Mouse (Mus musculus): Measurements from ENCODE around the gene Scn7a.
A peak's percentile ranks its signal among the peaks of the same experiment; 100 is the strongest.

Gene Scn7a

DNA sequence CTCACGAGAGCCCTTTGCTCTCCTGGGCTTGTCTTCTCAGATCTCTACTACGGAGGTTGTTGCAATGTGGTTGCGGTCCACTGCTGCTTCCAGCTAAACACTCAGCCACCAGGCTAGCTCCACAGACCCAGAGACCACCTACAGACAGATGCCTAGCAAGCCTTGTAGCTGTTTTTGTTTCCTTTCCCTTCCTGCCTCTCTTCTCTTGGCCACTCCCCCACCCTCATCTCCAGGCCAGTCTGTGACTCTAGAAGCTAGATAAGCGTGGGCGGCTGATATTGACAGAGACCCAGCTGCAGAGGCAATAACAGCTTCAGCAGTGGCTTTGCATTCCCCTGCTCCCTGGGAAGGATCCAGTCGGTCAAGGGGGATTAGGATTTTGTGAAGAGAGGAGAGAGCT lies at the start of gene Scn7a:
Gene Scn7a (minus strand): TSS at position 150 of the 400 bp plus-strand sequence.
- DNase-seq (ENCODE audit: low spot score in 2 of 2): no peak

DNA sequence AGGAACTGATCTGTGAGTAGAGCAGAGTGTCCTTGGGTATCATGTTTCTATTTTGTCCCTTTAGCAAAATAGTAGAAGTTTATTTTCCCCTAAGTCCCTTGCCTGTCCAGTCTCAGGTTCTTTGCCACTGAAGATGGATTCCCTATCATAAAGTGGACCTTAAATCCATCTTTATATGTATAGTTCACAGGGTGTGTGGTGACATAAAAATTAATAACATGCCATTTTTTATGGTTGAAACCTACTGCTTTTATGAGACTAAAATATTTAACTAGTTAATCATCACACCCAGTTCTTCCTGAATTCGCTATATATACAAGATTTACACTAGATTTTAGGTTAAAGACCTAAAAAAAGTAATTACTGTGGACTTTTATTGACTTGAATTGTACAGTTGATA lies 43.0 kb upstream of the Scn7a start:
- DNase-seq (ENCODE audit: low spot score in 2 of 2): no peak

DNA sequence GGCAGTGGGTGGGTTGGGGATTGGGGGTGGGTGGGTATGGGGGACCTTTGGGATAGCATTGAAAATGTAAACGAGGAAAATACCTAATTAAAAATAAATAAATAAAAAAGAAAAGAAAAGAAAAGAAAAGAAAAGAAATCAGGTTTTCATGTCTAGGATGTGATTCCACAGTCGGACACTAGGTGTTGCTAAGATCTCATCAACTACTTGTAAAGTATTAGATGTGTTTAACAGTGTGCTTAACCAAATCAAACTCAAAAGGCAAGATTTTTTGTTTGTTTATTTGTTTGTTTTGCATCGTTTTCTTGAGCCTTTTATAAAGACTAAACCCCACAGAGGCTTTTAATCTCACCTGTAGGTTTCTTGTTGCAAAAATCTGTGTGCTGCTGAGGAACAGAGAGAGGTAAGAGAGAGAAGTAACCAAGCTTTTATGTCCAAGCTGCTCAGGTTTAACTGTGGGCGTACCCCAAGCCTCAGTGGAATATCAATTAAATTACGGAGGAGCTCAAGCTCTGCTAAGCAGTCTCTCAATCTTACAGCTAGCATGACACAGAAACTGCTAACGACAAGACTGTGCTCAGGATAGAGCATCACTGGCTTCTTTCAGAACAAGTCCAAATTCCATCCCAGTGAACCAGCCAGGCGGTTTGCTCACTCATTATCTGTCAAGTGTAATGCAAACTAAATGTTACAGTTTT lies 35.3 kb upstream of the Scn7a start:
- DNase-seq (ENCODE audit: low spot score in 2 of 2): no peak

DNA sequence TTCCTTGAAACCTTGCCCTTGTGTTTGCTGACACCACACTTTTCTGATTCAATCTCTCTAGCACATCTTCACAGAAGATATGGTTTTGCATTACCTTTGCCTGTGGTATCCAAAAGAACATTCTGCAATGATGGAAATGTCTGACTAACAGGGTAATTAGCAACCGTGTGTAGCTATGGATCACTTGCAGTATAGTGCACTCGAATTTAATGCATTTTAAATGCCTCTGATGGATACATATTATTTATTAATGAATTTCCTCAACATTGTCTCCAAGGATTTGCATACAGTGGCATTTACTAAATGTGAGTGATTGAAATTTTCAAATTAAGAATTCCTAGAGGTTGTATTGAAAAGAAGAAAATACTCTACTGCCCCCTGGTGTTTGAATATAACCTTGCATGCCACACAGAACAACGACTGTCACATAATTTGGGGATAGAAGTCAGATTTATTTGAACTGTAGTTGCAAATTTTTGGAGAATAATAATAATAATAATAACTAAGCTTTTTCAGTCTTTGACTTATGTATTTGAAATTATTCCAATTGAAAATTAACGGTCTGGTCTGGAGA lies 15.0 kb upstream of the Scn7a start:
- DNase-seq (ENCODE audit: low spot score in 2 of 2): no peak

DNA sequence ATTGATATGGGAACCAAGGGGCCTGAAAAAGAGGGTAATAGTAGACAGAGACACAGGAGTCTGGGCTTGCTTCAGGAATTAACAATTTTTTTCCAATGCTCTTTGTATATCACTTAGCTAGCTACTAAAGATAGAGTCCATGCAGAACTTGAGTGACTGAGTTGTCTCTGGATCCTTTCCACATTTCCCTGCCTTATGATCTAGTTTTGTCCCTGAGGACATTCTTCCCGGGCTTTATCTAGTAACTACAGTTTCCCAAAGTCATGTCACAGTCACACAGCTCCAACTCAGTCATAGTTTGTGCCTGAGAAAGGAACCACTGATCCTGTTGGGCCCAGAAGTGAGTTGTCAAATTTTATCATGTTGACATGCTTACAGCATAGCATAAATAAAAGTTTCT lies 12.8 kb upstream of the Scn7a start:
- DNase-seq (ENCODE audit: low spot score in 2 of 2): no peak

DNA sequence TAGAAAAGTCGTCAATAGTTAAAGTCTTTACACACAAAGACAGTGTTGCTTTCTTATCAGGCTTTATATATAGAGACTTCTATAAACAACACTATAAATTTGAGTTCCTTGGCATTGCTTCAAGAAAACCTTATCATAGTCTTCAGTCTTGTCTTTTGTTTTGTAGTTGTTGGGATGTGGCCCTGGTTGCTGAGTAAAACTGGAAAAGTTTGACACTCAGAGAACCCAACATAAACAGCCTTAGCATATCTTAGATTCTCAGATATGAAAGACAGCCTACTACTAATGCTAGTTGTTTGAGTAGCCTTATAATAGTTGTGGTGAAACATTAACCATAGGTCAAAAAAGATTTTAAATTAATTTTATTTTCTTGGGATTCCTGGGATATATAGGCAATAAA lies 6.9 kb upstream of the Scn7a start:
- no peak for DNase-seq (ENCODE audit: low spot score in 2 of 2)

DNA sequence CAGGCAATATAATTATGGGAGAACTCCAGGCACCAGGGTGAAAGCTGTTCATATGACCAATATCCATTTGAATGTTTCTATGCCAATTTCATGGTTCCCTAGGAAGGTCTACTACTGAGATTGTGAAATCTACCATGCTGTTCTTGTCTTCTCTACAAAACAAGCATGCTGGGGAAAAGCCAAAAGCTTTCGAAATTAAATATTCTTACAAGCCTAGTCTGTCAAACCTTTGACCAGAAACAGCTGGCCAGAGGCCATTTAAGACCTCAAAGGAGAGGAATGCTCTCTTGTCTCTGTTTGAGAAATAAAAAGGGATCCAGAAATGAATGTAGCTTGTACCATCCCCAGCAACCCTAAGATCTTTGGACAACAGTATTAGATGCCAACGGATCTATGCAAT lies 3.8 kb downstream of the Scn7a start:
- DNase-seq (ENCODE audit: low spot score in 2 of 2): peak in 1 of 2 experiments; percentile 2

DNA sequence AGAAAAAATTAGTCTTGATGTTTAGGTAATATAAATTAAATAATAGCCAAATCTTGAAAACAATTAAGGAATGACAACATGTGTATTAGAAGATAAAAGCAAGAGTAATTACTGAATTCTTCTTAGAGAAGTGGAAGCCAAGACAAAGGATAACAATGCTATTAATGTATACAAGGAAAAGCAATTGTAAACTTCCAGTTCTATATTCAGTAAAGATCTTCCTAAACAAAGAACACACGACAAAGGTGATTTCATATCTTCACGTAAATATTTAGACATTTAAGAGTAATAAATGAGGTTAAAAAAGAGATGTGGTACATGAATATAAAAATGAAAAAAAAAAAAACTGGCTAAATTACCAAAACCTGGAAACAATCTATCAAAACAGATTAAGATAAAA lies 16.7 kb downstream of the Scn7a start:
- no peak for DNase-seq (ENCODE audit: low spot score in 2 of 2)

DNA sequence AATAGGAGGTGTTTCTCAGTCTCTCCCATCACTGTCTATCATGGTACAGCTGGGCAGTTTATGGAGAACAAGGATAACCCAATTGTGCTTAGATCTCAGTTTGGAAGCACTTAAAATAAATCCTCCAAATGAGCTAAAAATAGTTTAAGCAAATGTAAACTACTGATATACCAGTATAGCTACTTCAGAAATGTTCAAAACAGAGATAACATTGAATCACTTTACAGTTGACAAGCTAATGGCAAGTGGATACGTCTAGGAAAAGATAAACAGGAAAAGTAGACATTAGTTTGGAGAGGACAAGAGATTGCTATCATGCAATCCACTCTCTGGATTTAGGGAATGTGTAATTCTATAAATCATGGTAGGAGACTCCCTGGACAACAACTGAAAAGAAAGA lies 19.5 kb downstream of the Scn7a start:
- no peak for DNase-seq (ENCODE audit: low spot score in 2 of 2)

DNA sequence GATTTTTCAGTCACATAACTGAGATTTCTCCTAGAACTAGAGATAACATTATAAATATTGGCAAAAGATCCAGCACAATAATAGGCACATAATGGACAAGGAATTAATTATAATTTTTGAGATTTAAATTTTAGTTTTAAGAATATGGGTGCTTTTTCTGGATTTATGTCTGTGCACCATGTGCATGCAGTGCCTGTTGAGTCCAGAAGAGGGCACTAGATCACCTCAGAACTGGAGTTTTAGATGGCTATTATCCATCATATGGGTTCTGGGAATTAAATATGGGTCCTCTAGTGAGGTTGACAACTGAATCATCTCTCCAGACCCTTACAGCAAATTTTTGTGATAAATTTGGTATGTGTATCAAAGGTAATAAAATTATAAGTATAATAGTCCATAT lies 21.8 kb downstream of the Scn7a start:
- DNase-seq (ENCODE audit: low spot score in 2 of 2): no peak

DNA sequence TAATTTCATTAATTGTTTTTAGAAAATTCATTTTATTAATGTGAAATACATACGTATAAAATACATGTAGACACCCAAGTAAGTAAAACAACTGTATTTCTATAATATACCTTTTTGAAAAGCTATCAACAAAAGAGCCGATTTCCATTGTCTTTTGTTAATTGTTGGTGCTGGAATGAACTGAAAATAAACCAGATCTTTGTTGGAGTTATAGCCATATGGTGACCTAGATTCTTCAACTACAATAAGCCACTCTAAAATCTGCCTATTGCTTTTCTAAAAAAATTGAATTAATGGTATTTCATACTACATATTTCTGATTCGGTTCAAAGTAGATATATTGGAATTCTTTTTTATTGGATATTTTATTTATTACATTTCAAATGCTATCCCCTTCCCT lies 56.7 kb downstream of the Scn7a start:
- DNase-seq (ENCODE audit: low spot score in 2 of 2): no peak

DNA sequence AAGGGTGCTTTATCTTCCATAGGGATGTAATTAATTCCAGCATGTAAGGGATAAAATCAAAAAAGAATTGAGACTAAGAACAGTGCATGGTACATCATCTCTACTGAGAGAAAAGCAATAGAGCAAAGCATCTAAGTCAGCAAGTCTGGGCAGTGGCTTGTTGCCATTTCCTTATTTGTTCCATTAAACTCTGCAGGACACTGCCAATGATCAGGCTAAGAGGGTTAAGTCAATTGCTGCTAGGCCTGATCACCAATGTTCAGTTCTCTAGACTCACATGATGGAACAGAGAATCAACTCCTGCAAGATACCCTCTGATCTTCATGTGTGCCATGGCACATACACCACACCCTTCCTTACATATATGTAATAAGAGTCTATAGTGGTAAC lies 57.1 kb downstream of the Scn7a start:
- no peak for DNase-seq (ENCODE audit: low spot score in 2 of 2)

DNA sequence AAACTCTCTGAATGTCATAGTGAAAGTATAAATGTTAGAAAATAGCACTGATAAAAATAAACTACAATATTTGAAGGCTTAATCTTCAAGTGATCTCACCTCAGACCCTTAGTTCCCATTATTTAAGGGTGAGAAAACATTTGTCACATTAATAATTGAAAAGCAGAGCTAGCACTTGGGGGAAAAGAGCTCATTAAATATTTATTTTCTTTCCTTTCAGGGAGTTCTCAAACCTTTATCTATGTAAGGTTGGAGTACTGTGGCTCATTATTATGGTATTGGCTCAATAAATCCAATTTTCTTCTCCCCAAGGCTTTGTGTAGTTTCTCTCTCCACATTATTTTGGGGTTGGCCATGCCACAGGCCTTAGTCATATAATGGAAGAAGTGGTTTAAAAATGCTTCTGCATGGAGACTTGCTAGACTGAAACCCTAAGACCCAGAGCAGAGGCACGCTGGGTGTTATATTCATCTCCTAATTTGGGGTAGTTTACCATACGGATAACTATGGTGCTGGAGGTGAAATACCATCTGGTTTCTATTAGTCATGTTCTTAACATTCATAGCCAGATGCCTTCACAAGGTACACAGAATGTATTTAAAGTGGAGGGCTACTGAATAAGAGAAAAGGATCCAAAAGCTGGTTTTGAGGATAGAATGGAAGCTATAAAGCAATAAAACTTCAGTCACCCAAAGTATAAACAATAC lies 57.7 kb downstream of the Scn7a start:
- no peak for DNase-seq (ENCODE audit: low spot score in 2 of 2)

DNA sequence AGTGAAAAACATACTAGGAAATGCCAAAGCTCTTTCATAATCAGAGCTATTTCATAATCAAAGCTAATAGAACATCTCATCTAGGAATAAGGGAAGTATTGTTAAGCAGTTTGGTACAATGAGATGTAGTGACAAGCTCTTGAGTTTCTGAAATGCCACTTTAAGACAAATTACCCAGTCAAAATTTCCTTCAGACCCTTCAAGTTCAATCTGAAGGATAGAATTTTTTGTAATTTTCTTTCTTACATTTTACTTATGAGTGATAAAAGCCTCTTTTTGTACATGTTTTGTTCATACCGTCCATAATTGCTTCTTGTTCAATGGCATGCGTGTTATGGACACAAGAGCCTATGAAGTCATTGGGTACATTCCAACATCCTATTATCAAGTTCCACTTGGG lies 72.6 kb downstream of the Scn7a start:
- no peak for DNase-seq (ENCODE audit: low spot score in 2 of 2)

DNA sequence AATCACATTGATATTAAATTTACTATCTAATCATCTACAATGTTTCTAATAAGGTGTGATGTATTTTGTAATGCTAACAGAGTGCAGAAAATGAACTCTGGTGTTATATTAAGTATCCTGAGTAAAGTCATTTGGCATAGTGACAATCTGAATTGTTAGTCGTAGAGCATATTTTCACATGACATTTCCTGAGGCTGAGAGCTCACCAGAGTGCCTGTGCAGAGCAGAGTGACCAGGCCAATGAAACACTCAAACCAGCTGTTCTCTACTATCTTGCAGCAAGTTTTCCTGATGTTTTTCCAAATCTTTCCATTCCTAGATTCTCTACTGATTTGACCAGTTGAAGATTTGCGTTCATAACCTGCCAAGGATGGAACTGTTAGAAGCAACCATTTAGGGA lies 92.4 kb downstream of the Scn7a start:
- no peak for DNase-seq (ENCODE audit: low spot score in 2 of 2)

DNA sequence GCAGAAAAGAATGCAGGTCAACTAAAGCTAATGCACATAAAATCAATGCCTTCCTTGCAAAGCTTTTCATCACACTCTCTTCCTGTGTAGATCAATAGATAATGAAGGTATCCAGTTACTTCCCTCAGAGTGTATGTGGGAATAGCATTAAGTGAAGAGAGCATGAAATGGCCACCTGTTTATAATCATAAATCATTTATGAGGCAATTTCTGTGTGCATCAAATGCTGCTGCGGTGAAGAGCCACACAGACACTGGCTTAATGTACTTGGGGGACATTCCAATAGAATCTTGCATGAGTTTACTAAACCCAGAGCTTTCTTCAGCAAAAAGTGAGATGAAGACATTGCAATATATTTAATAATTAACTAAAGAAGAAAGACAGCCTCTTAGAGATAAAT lies 122.7 kb downstream of the Scn7a start:
- no peak for DNase-seq (ENCODE audit: low spot score in 2 of 2)

DNA sequence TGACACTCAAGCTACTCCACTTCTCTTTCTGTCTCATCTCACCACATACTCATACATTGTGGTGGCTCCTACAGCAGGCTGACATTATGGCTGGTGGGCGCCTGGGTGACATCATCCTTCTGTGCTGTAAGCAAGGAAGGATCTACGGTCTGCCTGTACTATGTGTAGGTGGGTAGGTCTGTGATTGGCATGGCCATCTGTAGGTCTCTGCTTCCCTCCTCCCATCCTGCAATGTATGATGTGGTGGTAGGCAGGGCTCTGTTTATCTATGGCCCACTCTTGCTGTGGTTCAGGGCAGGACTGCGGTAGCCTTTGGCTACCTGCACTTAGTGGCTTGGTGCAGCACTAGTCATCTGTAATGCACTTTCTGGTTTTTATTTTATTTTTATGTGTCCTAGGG lies 128.3 kb downstream of the Scn7a start:
- DNase-seq (ENCODE audit: low spot score in 2 of 2): no peak

DNA sequence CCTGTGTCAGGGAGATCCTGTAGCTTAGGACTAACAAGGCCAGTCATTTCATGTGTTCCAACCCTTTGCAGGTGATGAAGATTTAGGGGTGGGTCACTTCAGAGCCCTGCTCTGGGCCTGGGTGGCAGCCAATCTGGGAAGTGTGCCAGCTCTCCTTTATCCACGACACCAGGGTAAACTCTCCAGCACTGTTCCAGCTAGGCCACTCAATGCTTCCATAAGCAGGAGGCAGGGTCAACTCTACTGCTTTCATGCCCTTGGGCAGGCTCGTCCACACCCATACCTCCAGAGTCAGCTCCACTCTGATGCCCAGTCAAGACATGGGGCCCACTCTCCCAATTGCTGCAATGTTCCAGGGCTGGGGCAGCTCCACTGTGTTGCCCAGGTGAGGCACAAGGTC lies 129.3 kb downstream of the Scn7a start:
- no peak for DNase-seq (ENCODE audit: low spot score in 2 of 2)

DNA sequence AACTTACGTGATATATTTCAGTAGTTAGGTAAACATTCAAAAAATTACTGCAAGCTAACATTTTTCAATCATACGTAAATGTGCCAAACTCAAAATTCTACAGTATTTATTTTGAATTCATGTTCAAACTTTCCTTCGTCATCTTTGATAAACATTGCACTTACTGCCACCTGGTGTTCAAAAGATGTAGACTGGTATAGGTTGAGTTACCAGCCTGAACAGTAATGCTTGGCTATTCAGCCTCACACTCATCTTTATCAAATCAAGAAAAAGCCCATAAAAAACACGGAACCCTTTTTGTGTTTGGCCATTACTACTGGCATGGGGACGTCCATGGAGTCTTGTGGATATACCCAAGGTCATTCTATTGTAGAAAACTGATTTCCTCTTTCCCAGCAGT lies 140.3 kb downstream of the Scn7a start:
- no peak for DNase-seq (ENCODE audit: low spot score in 2 of 2)

DNA sequence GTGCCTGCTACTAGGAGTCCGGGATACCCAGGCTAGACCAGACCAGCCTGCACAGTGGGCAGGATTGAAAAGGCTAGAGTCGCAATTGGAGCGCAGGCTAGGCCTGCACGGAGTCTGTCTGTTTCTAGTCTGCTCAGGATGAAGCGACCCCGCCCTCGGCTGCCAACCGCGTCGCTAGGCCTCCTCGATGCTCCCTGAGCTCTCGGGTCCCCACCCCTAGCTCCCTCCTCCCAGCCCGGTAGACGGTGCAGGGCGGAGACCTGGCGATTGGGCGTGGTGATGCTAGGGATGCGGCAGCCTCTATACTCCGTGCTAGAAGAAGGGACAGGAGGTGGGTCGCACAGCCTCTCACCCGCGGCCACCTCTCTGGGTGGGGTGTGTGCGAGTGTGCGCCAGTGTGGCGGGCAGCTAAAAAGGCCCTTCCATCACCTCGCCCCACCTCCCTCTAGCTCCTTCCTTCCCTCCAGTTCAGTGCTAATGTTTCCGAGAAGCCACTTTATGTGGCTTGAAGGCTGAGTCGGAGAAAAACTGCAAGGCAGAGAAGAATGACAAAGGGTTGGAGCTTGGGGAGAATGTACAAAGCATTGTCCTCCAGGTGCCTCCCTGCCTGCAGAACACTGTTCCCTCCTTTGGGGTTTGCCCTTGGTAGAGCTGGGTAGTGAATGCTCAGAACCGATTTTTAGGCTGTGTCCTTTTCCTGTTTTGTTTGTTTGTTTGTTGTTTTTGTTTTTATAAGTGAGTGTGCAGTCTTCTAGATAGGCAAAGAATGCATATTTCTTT lies 149.9 kb downstream of the Scn7a start, which contains the start of gene Scn9a:
Gene Scn9a (minus strand): TSS at position 383 of the 780 bp plus-strand sequence.
- no peak for DNase-seq (ENCODE audit: low spot score in 2 of 2)

DNA sequence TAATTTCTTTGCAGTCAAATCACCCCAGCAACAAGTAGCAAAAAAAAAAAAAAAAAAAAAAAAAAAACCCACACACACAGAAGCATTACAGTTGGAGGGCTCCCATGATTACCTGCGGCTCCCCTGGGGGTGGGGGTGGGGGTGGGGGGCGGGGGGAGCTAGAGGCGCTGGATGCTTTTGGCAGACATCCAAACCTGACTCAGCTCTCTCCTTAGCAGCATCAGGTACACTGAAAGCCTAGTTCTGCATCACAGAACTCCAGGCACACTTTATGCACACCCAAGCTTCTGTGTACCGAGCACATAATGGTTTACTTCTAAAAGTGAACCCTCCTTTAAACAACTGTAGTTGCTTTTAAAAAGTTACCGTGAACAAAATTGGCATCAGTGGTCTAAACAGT lies 152.0 kb downstream of the Scn7a start:
- no peak for DNase-seq (ENCODE audit: low spot score in 2 of 2)

Measured in spleen, postnatal 36 days (tissue).